Mouse (Mus musculus) thymus, postnatal 10 days (tissue): Measurements from ENCODE around the gene Chchd6.

Experiments
- DNase-seq, 2 experiments: peaks; one replicate each; pipeline ENCODE4 v3.0.0; 2021; ENCODE audit warnings: low spot score in 2 of 2

Gene Chchd6

GRCm38 (mm10) chr6:89595018-89595776, at the start of gene Chchd6:
TSS of gene Chchd6 (minus strand) at chr6:89595652.
- peak; percentile 83 to 87 for DNase-seq

GRCm38 (mm10) chr6:89644271-89645075, 49.0 kb upstream of the Chchd6 start:
- peak; percentile 77 to 83 for DNase-seq

- peak; percentile 81 to 89 for DNase-seq
These were observed 48.4 kb upstream of the Chchd6 start, which contains the start of gene Txnrd3 for GRCm38 (mm10) chr6:89643798-89644270. TSS of gene Txnrd3 (plus strand) at chr6:89643988.

GRCm38 (mm10) chr6:89639025-89639424, 43.6 kb upstream of the Chchd6 start:
- DNase-seq = peak; percentile 12 to 49

- DNase-seq = no peak
These were observed 42.5 kb upstream of the Chchd6 start for GRCm38 (mm10) chr6:89637977-89638376.

- no peak for DNase-seq
These were observed 38.9 kb upstream of the Chchd6 start for GRCm38 (mm10) chr6:89634400-89634799.

- DNase-seq = no peak
These were observed 37.7 kb upstream of the Chchd6 start for GRCm38 (mm10) chr6:89633115-89633514.

GRCm38 (mm10) chr6:89631809-89632562, 36.5 kb upstream of the Chchd6 start:
- DNase-seq = peak; percentile 39 to 69

- DNase-seq = no peak
These were observed 32.8 kb upstream of the Chchd6 start for GRCm38 (mm10) chr6:89628045-89628785.

- DNase-seq = no peak
These were observed 27.2 kb upstream of the Chchd6 start for GRCm38 (mm10) chr6:89622647-89623046.

GRCm38 (mm10) chr6:89615373-89615755, 19.9 kb upstream of the Chchd6 start:
- DNase-seq = no peak

- DNase-seq = no peak
These were observed 19.3 kb upstream of the Chchd6 start for GRCm38 (mm10) chr6:89614596-89615372.

GRCm38 (mm10) chr6:89614107-89614471, 18.6 kb upstream of the Chchd6 start:
- DNase-seq = no peak

GRCm38 (mm10) chr6:89613336-89614106, 18.1 kb upstream of the Chchd6 start:
- no peak for DNase-seq

GRCm38 (mm10) chr6:89607999-89608398, 12.5 kb upstream of the Chchd6 start:
- DNase-seq = peak in 1 of 2 experiments; percentile 17

GRCm38 (mm10) chr6:89606096-89606495, 10.6 kb upstream of the Chchd6 start:
- no peak for DNase-seq

GRCm38 (mm10) chr6:89596510-89596909, 1.1 kb upstream of the Chchd6 start:
- DNase-seq = no peak

- DNase-seq = no peak
These were observed 310 bp upstream of the Chchd6 start for GRCm38 (mm10) chr6:89595777-89596146.

GRCm38 (mm10) chr6:89592016-89592415, 3.4 kb downstream of the Chchd6 start:
- DNase-seq = no peak

- DNase-seq = no peak
These were observed 3.9 kb downstream of the Chchd6 start for GRCm38 (mm10) chr6:89591531-89591930.
